Mouse (Mus musculus): ENCODE results near the gene Rrp15. TPM values are rescaled to one million over a fixed set of nuclear protein-coding genes. Genes with fewer than 3 reads are reported as not detected.

Rrp15 gene
- total RNA-seq (2023): 1 to 10 TPM; 6.2 to 8.1 TPM

GRCm38 (mm10) chr1:186748724-186749653, at the start of gene Rrp15:
TSS of gene Rrp15 (minus strand) at chr1:186749358.

GRCm38 (mm10) chr1:186705915-186706248, 43.3 kb downstream of the Rrp15 start, which contains the start of gene Tgfb2:
TSS of gene Tgfb2 (minus strand) at chr1:186705989.

Other genes with a start within 250 kb of the Rrp15 start
- under 1 TPM in 1 of 2 experiments, not detected in 1; 0.09 TPM for gene Tgfb2, start 43.4 kb downstream of the Rrp15 start, total RNA-seq (2023)
- gene D1Pas1, start 218.1 kb upstream of the Rrp15 start, total RNA-seq (2023): not detected

Measured in neutrophil, adult 59 days (primary cell).